Mouse (Mus musculus) MEL (cell line): ENCODE data around the gene Msi2. TPM values are rescaled to one million over a fixed set of nuclear protein-coding genes. Genes with fewer than 3 reads are reported as not detected.

Experiments used
- DNase-seq: peaks from one replicate; pipeline ENCODE4 v3.0.0; 2011; ENCODE audit warnings: low read depth, low spot score
- H3K27ac ChIP-seq: 2 replicates; pipeline ENCODE4 v1.5.1; 2012; ENCODE audit warnings: low read depth, mild to moderate bottlenecking, control low read depth, low read length, moderate library complexity; ENCODE audit not compliant: control insufficient read depth
- H3K27me3 ChIP-seq, 2 experiments: fragments of 150-350 bp in 1 of 2; sonication (generic) in 1 of 2; 2 replicates each; pipeline ENCODE4 v1.6.1; 2012; ENCODE audit warnings: low read length in 2 of 2, mild to moderate bottlenecking in 2 of 2, improper control_type of control experiment in 1 of 2, moderate library complexity in 1 of 2; ENCODE audit not compliant: insufficient read depth in 2 of 2, control insufficient read depth in 1 of 2
- H3K36me3 ChIP-seq, 2 experiments: 2 replicates each; pipeline ENCODE4 v1.6.1; 2012 to 2014; ENCODE audit warnings: low read length in 2 of 2, improper control_type of control experiment in 1 of 2, inconsistent platforms in 1 of 2, mild to moderate bottlenecking in 1 of 2; ENCODE audit not compliant: insufficient read depth in 2 of 2, control insufficient read depth in 1 of 2
- H3K4me1 ChIP-seq, 2 experiments: fragments of 150-350 bp in 1 of 2; sonication (generic) in 1 of 2; 2 replicates each; pipeline ENCODE4 v1.6.1; 2012; ENCODE audit warnings: low read length in 2 of 2, improper control_type of control experiment in 1 of 2, mild to moderate bottlenecking in 1 of 2; ENCODE audit not compliant: insufficient read depth in 2 of 2, control insufficient read depth in 1 of 2
- H3K4me3 ChIP-seq, 2 experiments: fragments of 150-350 bp in 1 of 2; sonication (generic) in 1 of 2; 2 replicates each; pipeline ENCODE4 v1.5.1; 2012; ENCODE audit warnings: low read depth in 2 of 2, low read length in 2 of 2, mild to moderate bottlenecking in 2 of 2, moderate library complexity in 2 of 2, control low read depth in 1 of 2, improper control_type of control experiment in 1 of 2; ENCODE audit not compliant: control insufficient read depth in 1 of 2, insufficient read depth in 1 of 2
- H3K79me2 ChIP-seq: 2 replicates; pipeline ENCODE4 v1.6.1; 2012; ENCODE audit warnings: mild to moderate bottlenecking, low read length, moderate library complexity; ENCODE audit not compliant: control insufficient read depth, poor library complexity, insufficient read depth
- H3K9ac ChIP-seq: 2 replicates; pipeline ENCODE4 v1.6.1; 2012; ENCODE audit warnings: low read depth, mild to moderate bottlenecking, control low read depth, low read length, moderate library complexity; ENCODE audit not compliant: control insufficient read depth, poor library complexity, severe bottlenecking
- H3K9me3 ChIP-seq: fragments of 150-350 bp; sonication (generic); replicated peaks from 2 replicates; pipeline ENCODE4 v1.6.1; 2012; ENCODE audit warnings: mild to moderate bottlenecking, low read length, improper control_type of control experiment, moderate library complexity; ENCODE audit not compliant: insufficient read depth
- CTCF ChIP-seq, 3 experiments: IDR thresholded peaks in 2 of 3; conservative IDR thresholded peaks in 1 of 3; 2 replicates each; pipeline ENCODE4 v1.5.1; 2011 to 2012; ENCODE audit warnings: low read length in 3 of 3, low read depth in 2 of 3, mild to moderate bottlenecking in 2 of 3, improper control_type of control experiment in 1 of 3, inconsistent platforms in 1 of 3, mixed read lengths in 1 of 3, moderate library complexity in 1 of 3; ENCODE audit not compliant: control insufficient read depth in 1 of 3, insufficient read depth in 1 of 3, poor library complexity in 1 of 3, severe bottlenecking in 1 of 3
- ELF1 ChIP-seq: IDR thresholded peaks from 2 replicates; pipeline ENCODE4 v1.6.1; 2014; ENCODE audit warnings: low read depth, mild to moderate bottlenecking, inconsistent platforms, low read length, improper control_type of control experiment, moderate library complexity
- GABPA ChIP-seq: IDR thresholded peaks from 2 replicates; pipeline ENCODE4 v1.6.1; 2012; ENCODE audit warnings: low read depth, mild to moderate bottlenecking, inconsistent platforms, low read length, improper control_type of control experiment, moderate library complexity
- HCFC1 ChIP-seq: IDR thresholded peaks from 2 replicates; pipeline ENCODE4 v1.6.1; 2012; ENCODE audit warnings: low read depth, mild to moderate bottlenecking, inconsistent platforms, low read length, improper control_type of control experiment, moderate library complexity
- JUND ChIP-seq: IDR thresholded peaks from 2 replicates; pipeline ENCODE4 v1.6.1; 2011; ENCODE audit warnings: low read depth, mild to moderate bottlenecking, improper control_type of control experiment, low read length
- KAT2A ChIP-seq: conservative IDR thresholded peaks from 2 replicates; pipeline ENCODE4 v1.6.1; 2012; ENCODE audit warnings: low read depth, low read length, improper control_type of control experiment, inconsistent platforms
- MEF2A ChIP-seq: IDR thresholded peaks from 2 replicates; pipeline ENCODE4 v1.6.1; 2014; ENCODE audit warnings: low read depth, mild to moderate bottlenecking, inconsistent platforms, low read length, improper control_type of control experiment; ENCODE audit not compliant: poor library complexity, insufficient replicate concordance, severe bottlenecking; ENCODE audit errors: extremely low read depth
- MYC ChIP-seq: IDR thresholded peaks from 2 replicates; pipeline ENCODE4 v1.6.1; 2011; ENCODE audit warnings: low read depth, mild to moderate bottlenecking, low read length, improper control_type of control experiment, moderate library complexity
- POLR2AphosphoS5 ChIP-seq: IDR thresholded peaks from 2 replicates; pipeline ENCODE4 v1.6.1; 2012; ENCODE audit warnings: low read depth, borderline replicate concordance, mild to moderate bottlenecking, inconsistent platforms, low read length, moderate library complexity, mixed read lengths
- SIN3A ChIP-seq: IDR thresholded peaks from 2 replicates; pipeline ENCODE4 v1.6.1; 2012; ENCODE audit warnings: low read length, improper control_type of control experiment, inconsistent platforms
- TBP ChIP-seq: IDR thresholded peaks from 2 replicates; pipeline ENCODE4 v1.8.0; 2011; ENCODE audit warnings: low read depth, low read length, improper control_type of control experiment
- USF1 ChIP-seq: IDR thresholded peaks from 2 replicates; pipeline ENCODE4 v1.6.1; 2014; ENCODE audit warnings: low read depth, mild to moderate bottlenecking, inconsistent platforms, low read length, improper control_type of control experiment, moderate library complexity
- USF2 ChIP-seq, 2 experiments: IDR thresholded peaks; 2 replicates each; pipeline ENCODE4 v1.6.1; 2011 to 2012; ENCODE audit warnings: improper control_type of control experiment in 2 of 2, low read length in 2 of 2, borderline replicate concordance in 1 of 2, inconsistent platforms in 1 of 2, low read depth in 1 of 2, mild to moderate bottlenecking in 1 of 2; ENCODE audit not compliant: insufficient read depth in 1 of 2
- ZKSCAN1 ChIP-seq: IDR thresholded peaks from 2 replicates; pipeline ENCODE4 v1.6.1; 2012; ENCODE audit warnings: low read depth, mild to moderate bottlenecking, inconsistent platforms, low read length, improper control_type of control experiment, moderate library complexity
- ZMIZ1 ChIP-seq: IDR thresholded peaks from 2 replicates; pipeline ENCODE4 v1.6.1; 2012; ENCODE audit warnings: low read depth, mild to moderate bottlenecking, inconsistent platforms, low read length, improper control_type of control experiment, moderate library complexity
- polyA plus RNA-seq, 2 experiments: library from polyadenylated mRNA; stranded (reverse) in 1 of 2; unstranded in 1 of 2; fragments of >175 nt in 1 of 2; fragments of >200 nt in 1 of 2; gene quantifications; 2 replicates each; pipeline versions ENCODE4 v1.2.1 to v1.2.4; 2012; ENCODE audit warnings: low replicate concordance in 2 of 2, low read depth in 1 of 2; ENCODE audit not compliant: insufficient read length in 2 of 2, insufficient read depth in 1 of 2, missing spikeins in 1 of 2
- total RNA-seq: library from RNA; depleted of rRNA; stranded (reverse); fragments of 300-350 nt; gene quantifications from 2 replicates; pipeline ENCODE4 v1.2.3, GENCODE M21; 2012

Gene Msi2
- total and polyA plus RNA-seq, 3 experiments, result 16.2 to 29.7 TPM; not detected in 1

DNA sequence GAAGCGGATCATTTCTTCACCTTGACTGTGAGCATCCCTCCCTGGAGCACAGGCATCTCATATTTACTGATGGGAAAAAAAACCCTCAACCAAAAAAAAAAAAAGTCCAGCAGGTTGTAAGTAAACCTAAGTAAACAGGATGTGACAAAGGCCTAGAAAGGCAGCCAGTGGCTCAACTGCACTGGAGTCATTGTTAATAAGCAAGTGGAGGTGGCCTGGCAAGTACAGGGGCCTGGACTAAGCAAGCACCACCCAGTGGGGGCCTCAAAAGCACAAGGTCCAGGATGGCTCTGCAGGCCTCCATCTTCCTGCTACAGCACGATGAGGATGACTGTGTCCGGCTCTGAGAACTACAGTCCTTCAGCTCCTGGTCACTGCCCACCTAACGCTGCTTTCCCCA, 89.1 kb downstream of the Msi2 start:
- no peaks in the 10 kb centered on the region for H3K36me3 ChIP-seq

DNA sequence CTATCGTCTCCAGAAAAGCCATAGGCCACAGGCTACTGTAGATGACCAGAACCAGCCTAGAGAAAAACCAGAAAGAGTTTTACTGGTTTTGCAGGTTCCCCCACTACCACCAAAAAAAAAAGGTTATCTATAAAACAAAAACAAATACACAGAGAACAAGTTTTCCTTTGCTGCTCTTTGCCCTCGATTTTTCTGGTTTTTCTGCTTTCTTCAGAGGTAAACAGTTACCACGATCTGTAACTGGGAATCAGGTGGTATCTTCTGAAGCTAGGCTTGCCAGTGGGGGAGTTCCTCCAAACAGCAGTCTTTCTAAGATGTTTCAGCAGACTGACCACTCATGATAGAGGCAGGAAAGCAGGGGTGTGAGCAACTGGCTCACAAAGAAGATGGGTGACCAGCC, 89.6 kb downstream of the Msi2 start:
- no peak overlapping the region for H3K9ac ChIP-seq
- no peak overlapping the region for H3K4me3 ChIP-seq
- TF ChIP-seq ZKSCAN1 (no peak), JUND (no peak), POLR2AphosphoS5 (no peak), TBP (no peak), ELF1 (no peak), GABPA (no peak), KAT2A (no peak), HCFC1 (no peak), MYC (no peak), USF1 (no peak), SIN3A (no peak)
- no peak for DNase-seq
- no peaks in the 10 kb centered on the region for H3K27me3 ChIP-seq
- no peaks in the 10 kb centered on the region for H3K36me3 ChIP-seq
- no peaks in the 10 kb centered on the region for H3K9me3 ChIP-seq
- no peaks in the 10 kb centered on the region; a peak in 1 of 4 replicates for H3K4me1 ChIP-seq
- H3K27ac ChIP-seq, result no peak overlapping the region
- no peaks in the 10 kb centered on the region for H3K79me2 ChIP-seq

More for the DNA sequence above, 89.1 kb downstream of the Msi2 start:
- Histone ChIP-seq H3K9ac (no peak overlapping the region), H3K79me2 (no peaks in the 10 kb centered on the region), H3K9me3 (no peaks in the 10 kb centered on the region), H3K4me3 (no peak overlapping the region), H3K27ac (no peak overlapping the region), H3K4me1 (no peaks in the 10 kb centered on the region; a peak in 1 of 4 replicates)
- DNase-seq, result no peak
- TF ChIP-seq USF2 (IDR thresholded peaks at IDR 0.05; ENCODE audit: borderline replicate concordance in 1 of 2, insufficient read depth in 1 of 2, low read depth in 1 of 2, low read length in 2 of 2) (no peak), ZMIZ1 (no peak), MEF2A (no peak), GABPA (no peak), TBP (no peak), SIN3A (no peak), JUND (no peak), CTCF (IDR thresholded peaks at IDR 0.05 in 2 of 3, conservative IDR thresholded peaks at IDR 0.05 in 1 of 3; ENCODE audit: control insufficient read depth in 1 of 3, insufficient read depth in 1 of 3, low read depth in 2 of 3, low read length in 3 of 3, poor library complexity in 1 of 3, severe bottlenecking in 1 of 3) (no peak)
- TF ChIP-seq, all 39 proteins: peak for 0
- no peaks in the 10 kb centered on the region for H3K27me3 ChIP-seq
